11 mouse cellular contexts compared by ENCODE assay signal in the genomic region with DNA sequence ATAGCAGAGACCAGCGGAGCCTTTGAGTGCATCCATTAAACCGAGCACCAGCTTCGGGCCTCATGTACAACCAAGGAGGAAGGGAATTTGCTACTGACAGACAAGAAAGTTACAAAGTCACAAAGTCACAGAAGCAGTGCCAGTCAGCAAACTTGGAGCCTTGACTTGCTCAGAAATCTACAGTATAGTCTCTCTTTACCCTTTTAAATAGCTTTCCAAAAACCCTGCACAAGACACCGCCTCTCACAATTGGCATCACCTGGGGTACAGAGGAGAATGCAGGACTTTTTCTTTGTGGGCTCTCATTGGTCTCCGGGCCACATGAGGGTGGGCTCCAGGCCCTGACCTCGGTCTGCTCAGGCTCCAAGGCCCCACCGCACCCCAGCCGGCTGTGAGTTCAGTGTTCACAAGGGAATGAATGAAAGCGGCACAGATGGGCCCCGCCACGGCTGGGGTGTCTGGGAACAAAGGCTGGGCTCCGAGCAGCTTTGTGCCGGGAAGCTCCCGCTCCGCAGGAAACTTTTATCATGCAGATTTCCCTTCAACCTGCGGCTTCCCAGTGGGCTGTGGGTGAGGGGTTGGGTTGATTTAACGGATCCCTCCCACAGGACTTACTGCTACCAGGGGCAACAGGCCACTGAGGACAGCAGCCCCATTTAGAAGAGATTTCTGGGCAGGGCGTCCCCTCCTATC. TPM values are rescaled to one million over a fixed set of nuclear protein-coding genes. Genes with fewer than 3 reads are reported as not detected.
DNase-seq lines count a peak whose midpoint lies in the region; ATAC-seq and TF ChIP-seq lines count a peak whose summit lies in the region.
"Had no signal": no experiment of that assay in that cellular context is flagged by ENCODE, and none has a peak within 500 bp of the region (broad histone marks: within the 10 kb centered on the region; RNA-seq: fewer than 3 reads in every experiment).

No protein-coding gene starts in this region.

- H3K9ac ChIP-seq in forebrain, postnatal 0 days: no peak overlapping the region
- no peak overlapping the region for H3K9ac ChIP-seq in midbrain, embryonic 15.5 days
- H3K9ac ChIP-seq: limb, embryonic 15.5 days had no signal

- TF ChIP-seq CTCF in forebrain, postnatal 0 days (IDR thresholded peaks at IDR 0.05; ENCODE audit: low read depth): no peak

- 10% methylated on average over 18 of the region's 18 CpGs for WGBS in forebrain, postnatal 0 days
- 9% methylated on average over 18 of the region's 18 CpGs for WGBS in midbrain, embryonic 15.5 days

- H3K4me1 ChIP-seq in forebrain, postnatal 0 days (ENCODE audit: insufficient read depth): peaks cover 8% of the 10 kb centered on the region; the same call in 1 of the 2 replicates
- peaks cover 26% of the 10 kb centered on the region for H3K4me1 ChIP-seq in midbrain, embryonic 15.5 days
- H3K4me1 ChIP-seq: limb, embryonic 15.5 days had no signal

- peak overlapping the region; percentile 67 for H3K27ac ChIP-seq in forebrain, postnatal 0 days (ENCODE audit: low read depth, low read length)
- H3K27ac ChIP-seq in midbrain, embryonic 15.5 days: peak overlapping the region; percentile 75
- H3K27ac ChIP-seq: limb, embryonic 15.5 days had no signal

- DNase-seq in ES-CJ7 (ENCODE audit: low read depth, low spot score): peak; percentile 97
- peak; percentile 97 for DNase-seq in ZHBTc4 (ENCODE audit: low read depth, low spot score)
- peak; percentile 62 for DNase-seq in forebrain, postnatal 0 days
- no peak for DNase-seq in thymus, adult 18-20 months
- DNase-seq in cerebellum, postnatal 36 days: no peak
- DNase-seq in testis, postnatal 10 days (ENCODE audit: low spot score): no peak
- DNase-seq: kidney, postnatal 25 days; right cerebral cortex, postnatal 4 days had no signal

- H3K4me3 ChIP-seq in forebrain, postnatal 0 days (ENCODE audit: low read depth, low read length): no peak overlapping the region
- no peak overlapping the region for H3K4me3 ChIP-seq in midbrain, embryonic 15.5 days
- H3K4me3 ChIP-seq: limb, embryonic 15.5 days had no signal

- no peak overlapping the region for H3K4me2 ChIP-seq in forebrain, postnatal 0 days (ENCODE audit: low read depth)
- H3K4me2 ChIP-seq in midbrain, embryonic 15.5 days: no peak overlapping the region
- H3K4me2 ChIP-seq: heart, embryonic 11.5 days; limb, embryonic 15.5 days had no signal

- H3K9me3 ChIP-seq in forebrain, postnatal 0 days (ENCODE audit: low read length): no peaks in the 10 kb centered on the region
- no peaks in the 10 kb centered on the region for H3K9me3 ChIP-seq in midbrain, embryonic 15.5 days
- H3K9me3 ChIP-seq: limb, embryonic 15.5 days had no signal

- H3K27me3 ChIP-seq in forebrain, postnatal 0 days (ENCODE audit: insufficient read depth, low read length): no peaks in the 10 kb centered on the region
- no peaks in the 10 kb centered on the region for H3K27me3 ChIP-seq in midbrain, embryonic 15.5 days (replicated peaks)
- H3K27me3 ChIP-seq: limb, embryonic 15.5 days had no signal

- peak; percentile 77 for ATAC-seq in forebrain, postnatal 0 days
- peak; percentile 88 for ATAC-seq in midbrain, embryonic 15.5 days (replicated peaks)

- peaks cover 70% of the 10 kb centered on the region for H3K36me3 ChIP-seq in forebrain, postnatal 0 days (ENCODE audit: insufficient read depth)
- peaks cover 29% of the 10 kb centered on the region; the same call in 1 of the 2 replicates for H3K36me3 ChIP-seq in midbrain, embryonic 15.5 days (replicated peaks)

RNA-seq across cellular contexts. Expression of a gene that starts 11.7 kb away (rescaled TPM):
- total RNA-seq in forebrain, postnatal 0 days (2014; rRNA removed): 196 and 202 TPM in 2 replicates
- 220 and 223 TPM in 2 replicates for polyA plus RNA-seq in forebrain, postnatal 0 days (2015; fragmentation: Nextera tagmentation; extraction: Ambion mirVana)
- 209 and 212 TPM in 2 replicates for polyA plus RNA-seq in midbrain, embryonic 15.5 days (2015; fragmentation: Nextera tagmentation; extraction: Ambion mirVana)

RNA-seq across cellular contexts. Expression of a gene that starts 18.0 kb away (rescaled TPM):
- 39.0 and 51.4 TPM in 2 replicates for total RNA-seq in forebrain, postnatal 0 days (2014; rRNA removed)
- 14.4 and 24.5 TPM in 2 replicates for polyA plus RNA-seq in forebrain, postnatal 0 days (2015; fragmentation: Nextera tagmentation; extraction: Ambion mirVana)
- polyA plus RNA-seq in midbrain, embryonic 15.5 days (2015; fragmentation: Nextera tagmentation; extraction: Ambion mirVana): 38.5 and 43.3 TPM in 2 replicates

RNA-seq across cellular contexts. Expression of a gene that starts 49.7 kb away (rescaled TPM):
- 9.5 and 10.5 TPM in 2 replicates for total RNA-seq in forebrain, postnatal 0 days (2014; rRNA removed)
- polyA plus RNA-seq in forebrain, postnatal 0 days (2015; fragmentation: Nextera tagmentation; extraction: Ambion mirVana): 6.5 and 7.0 TPM in 2 replicates
- 7.7 and 8.8 TPM in 2 replicates for polyA plus RNA-seq in midbrain, embryonic 15.5 days (2015; fragmentation: Nextera tagmentation; extraction: Ambion mirVana)

Comparison
In these comparisons a context has a peak if more than half of its experiments do, and no peak if none do; other contexts are left out.
1. DNase-seq: peak in ES-CJ7 (single experiment), ZHBTc4 (single experiment) and forebrain, postnatal 0 days (single experiment); none in thymus, adult 18-20 months (0 of 2), cerebellum, postnatal 36 days (0 of 2) and testis, postnatal 10 days (single experiment).